Mouse (Mus musculus) cerebellum, adult 8-10 months (tissue): ENCODE results near the gene Wrnip1.

Experiments used
- DNase-seq: peaks from one replicate; pipeline ENCODE4 v3.0.0; 2022

Gene Wrnip1

DNA sequence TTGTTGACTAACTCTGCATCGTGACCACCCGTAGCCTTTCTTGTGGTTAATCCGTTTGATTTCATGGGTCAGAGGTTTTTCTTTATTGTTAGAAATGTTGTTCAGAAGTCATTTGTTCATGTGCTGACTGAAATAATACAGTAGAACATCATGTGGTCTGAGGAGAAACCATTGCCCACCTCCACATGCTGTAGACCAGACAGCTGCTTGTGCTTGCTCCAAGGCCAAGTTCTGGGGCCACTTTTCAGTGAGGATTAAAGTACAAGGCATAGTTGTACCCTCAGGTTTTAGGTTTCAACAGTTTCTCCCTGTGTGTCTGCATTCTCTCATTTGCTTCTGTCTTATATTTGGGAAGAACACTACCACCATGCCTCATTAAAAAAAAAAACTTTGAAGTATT lies 5.8 kb downstream of the Wrnip1 start:
- no peak for DNase-seq

DNA sequence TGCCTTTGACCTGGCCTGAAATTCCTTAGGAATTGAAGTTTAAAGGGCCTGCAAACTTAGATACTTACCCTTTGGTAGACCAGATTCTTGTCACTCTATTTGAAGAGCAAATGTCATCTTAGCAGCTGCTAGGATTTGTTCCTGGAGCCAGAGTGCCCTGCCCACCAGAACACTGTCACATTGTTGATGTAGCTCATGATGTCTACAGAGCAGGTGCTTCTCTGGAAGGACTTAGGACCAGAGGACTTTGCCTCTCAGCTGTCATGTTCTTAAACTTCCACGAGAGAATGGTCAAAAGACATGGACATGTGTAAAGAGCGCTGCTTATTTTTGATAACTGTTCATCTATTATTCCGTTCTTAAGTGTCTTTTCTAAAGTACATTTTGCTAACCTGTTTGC lies 17.4 kb downstream of the Wrnip1 start:
- no peak for DNase-seq

GRCm38 (mm10) chr13:32819926-32820325 lies 18.1 kb downstream of the Wrnip1 start:
- DNase-seq, result no peak

DNA sequence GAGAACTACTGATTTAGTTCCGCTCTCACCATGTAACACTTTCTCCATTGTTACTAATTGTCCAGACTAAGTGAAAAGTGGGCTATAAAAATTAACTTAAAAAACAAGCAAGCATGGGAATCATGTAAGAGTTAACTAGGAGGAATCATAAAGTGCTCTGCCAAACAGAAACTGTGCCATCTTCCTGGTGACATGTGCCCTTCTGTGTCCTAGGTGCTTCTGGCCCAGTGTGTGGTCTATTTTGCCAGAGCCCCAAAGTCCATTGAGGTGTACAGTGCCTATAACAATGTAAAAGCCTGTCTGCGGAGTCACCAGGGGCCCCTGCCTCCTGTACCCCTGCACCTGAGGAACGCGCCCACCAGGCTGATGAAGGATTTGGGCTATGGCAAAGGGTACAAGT lies 19.8 kb downstream of the Wrnip1 start:
- DNase-seq, result no peak

- DNase-seq, result no peak
Observed at GRCm38 (mm10) chr13:32823126-32823525, 21.3 kb downstream of the Wrnip1 start.

GRCm38 (mm10) chr13:32824377-32825330 lies 22.8 kb downstream of the Wrnip1 start:
- no peak for DNase-seq

DNA sequence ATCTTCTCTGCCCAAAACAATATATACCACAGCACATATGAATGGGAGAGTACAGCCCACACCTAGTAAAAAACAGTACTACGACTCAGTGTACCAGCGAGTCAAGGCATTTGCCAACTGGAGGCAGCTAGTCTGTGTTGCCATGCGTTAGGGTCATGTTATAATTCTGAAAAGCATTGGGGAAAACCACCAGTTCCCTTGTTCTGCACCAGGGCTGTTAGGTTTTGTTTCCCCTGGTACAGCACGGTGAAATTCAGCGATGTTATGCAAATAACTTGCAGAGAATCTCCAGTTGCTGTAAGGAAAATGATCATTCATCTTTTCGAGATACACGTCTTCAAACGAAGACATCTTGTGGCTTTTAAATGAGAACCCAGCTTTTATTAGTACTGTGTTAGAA lies 23.7 kb downstream of the Wrnip1 start:
- DNase-seq, result no peak

GRCm38 (mm10) chr13:32827111-32827822 lies 25.4 kb downstream of the Wrnip1 start:
- DNase-seq, result no peak

- DNase-seq, result peak; percentile 37
Observed at GRCm38 (mm10) chr13:32827951-32828350, 26.1 kb downstream of the Wrnip1 start.

DNA sequence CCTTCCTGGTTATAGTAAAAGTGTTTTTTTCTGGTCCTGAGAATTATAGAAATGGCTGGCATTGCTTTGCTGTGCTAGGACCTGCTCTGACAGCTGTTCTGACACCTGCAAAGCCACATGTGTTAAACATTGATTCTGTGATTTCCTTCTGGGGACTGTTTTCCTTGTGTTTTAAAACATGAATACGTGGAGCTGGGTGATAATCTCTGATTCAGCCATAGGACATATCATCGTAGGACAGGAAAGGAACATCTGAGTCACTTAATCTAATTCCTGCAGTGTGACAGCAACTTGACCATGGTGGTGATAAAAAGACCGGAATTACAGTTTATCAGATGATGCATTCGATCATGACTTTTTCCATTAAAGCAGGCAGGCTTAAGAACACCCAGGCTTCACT lies 27.0 kb downstream of the Wrnip1 start:
- DNase-seq, result no peak

DNA sequence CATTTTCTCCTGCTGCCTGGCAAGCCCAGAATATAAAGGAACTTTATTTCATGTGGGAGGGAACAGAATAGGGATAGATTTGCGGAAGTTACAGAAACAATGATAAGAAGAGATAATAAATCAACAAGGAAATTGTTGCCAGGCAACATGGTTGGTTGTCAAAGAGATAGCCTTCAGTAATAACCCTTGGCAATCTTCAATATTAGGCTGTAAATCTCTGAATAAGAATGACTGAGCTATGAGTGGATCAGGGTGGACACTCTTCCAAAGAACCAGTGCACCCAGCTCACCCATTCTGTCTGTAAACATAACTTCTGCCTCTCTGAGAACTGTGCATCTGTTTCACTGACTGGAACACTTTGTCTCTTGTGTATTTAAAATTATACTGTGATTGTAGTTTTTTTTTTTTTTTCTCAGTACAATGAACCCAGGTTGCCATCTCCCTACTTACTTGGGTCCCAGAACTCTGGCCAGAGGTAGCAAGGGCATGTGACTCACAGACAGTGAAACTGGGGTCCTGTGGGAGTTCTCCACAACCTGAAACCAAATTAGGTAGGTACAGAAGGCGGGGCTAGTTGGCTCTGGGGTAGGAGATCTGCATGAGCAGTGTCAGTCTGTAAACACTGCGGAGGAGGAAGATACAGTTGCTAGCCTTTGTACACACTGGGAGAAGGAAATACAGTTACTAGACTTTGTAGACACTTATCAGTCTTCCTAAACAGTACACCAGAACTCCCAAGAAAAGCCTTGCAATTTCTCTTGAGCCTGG lies 29.9 kb downstream of the Wrnip1 start:
- no peak for DNase-seq

DNA sequence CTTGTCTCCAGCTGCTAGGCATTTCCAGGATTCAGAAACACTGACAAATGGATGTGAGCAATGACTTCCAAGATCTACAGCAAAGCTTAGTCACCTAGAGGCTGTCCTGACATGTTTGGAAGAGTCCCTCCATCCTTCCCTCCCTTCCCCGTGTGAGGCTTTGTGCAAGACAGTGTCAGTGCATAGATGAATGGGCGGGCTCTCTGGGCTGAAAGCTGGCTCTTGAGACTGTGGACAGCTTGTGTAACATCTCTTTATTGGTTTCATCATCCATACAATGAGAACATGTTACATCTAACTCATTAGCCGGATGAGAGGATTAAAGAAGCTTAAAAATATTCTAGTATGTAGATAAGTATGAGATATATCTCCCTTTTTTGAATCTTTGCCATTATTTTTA lies 30.9 kb downstream of the Wrnip1 start:
- no peak for DNase-seq

GRCm38 (mm10) chr13:32833237-32833636 lies 31.4 kb downstream of the Wrnip1 start:
- DNase-seq, result no peak

DNA sequence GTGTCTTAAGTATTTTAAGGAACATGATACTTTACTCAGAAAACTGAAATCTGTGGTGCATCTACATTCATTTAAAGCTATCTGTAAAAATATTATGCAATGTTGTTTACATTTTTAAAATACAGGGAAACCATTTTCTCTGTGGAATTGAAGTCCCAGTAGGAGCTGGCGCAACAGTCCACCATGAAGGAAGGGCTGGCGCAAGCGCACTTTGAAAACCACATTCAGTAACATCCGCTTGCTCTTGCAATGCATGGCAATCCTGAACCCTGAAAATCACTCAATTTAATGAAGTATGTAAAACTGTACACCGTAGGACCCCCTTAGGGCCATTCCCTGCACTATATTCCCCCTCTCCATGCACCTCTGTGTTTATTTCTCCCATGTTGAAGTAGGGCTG lies 32.7 kb downstream of the Wrnip1 start:
- DNase-seq, result no peak

GRCm38 (mm10) chr13:32839314-32839713 lies 37.5 kb downstream of the Wrnip1 start:
- DNase-seq, result no peak

DNA sequence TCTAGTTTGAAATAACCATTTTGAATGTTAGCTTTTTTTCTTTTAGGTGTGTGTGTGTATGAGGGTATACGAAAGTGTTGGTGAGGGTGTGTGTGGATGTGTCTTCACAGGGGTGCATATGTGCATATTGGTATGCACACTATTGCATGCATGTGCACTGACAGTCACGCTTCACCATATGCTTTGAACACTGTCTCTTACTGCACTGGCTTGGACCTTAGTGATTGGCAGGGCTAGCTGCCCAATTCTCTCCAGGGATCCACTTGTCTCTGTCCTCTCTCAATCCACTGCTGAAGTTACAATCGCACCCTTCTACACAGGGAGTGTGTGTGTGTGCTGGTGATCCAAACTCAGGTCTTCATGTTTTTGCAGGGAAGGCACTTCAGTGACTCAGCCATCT lies 39.5 kb downstream of the Wrnip1 start:
- DNase-seq, result no peak

GRCm38 (mm10) chr13:32846221-32846620 lies 44.4 kb downstream of the Wrnip1 start:
- no peak for DNase-seq

DNA sequence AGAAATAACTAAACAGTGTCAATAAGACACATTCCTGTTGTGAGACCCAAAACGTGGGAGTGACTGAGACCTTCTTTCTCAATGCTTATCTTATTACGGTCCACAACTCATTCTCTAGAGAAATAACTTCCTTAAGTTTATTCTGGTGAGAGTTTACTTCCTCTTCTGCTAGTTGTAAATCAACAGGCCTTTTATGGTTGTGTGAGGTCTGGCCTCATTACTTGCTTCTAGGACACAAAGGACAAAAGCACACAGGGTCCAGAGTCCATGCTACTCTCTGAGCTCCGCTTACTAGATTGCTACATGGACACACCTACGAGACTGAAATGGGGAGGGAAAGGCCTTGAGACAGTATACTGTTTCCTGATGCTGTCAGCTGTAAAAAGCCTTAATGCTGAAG lies 47.3 kb downstream of the Wrnip1 start:
- DNase-seq, result no peak

GRCm38 (mm10) chr13:32849531-32850123 lies 47.8 kb downstream of the Wrnip1 start:
- no peak for DNase-seq

- DNase-seq, result no peak
Observed at GRCm38 (mm10) chr13:32850156-32850555, 48.3 kb downstream of the Wrnip1 start.

- DNase-seq, result no peak
Observed at GRCm38 (mm10) chr13:32850668-32851404, 49.0 kb downstream of the Wrnip1 start, which contains the start of gene Serpinb1a. Serpinb1a (minus strand) TSS chr13:32851185.

DNA sequence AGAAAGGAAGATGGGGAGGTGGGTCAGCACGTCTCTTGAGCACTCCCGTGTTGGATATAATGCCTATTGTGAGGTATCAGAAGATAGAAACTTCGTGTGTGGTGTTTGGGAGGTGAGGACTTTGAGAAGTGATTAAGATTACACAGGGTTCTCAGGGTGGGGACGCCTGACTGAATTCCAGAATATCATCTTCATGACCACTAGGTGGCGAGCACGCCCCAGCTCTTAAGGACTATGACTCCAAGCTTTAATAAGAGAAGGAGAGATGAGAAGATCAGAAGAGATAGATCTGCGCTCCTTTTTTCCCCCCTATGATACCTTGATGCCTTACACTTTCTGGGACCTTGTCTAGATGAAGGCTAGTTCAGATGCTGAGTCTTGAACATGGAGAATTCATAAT lies 50.1 kb downstream of the Wrnip1 start:
- peak; percentile 16 for DNase-seq
